Mouse (Mus musculus): ENCODE data around the gene Tcap. TPM values are rescaled to one million over a fixed set of nuclear protein-coding genes. Genes with fewer than 3 reads are reported as not detected.

Gene Tcap
- not detected in 4 replicates for total RNA-seq (2023)

GRCm38 (mm10) chr11:98383261-98384030 lies at the start of gene Tcap:
TSS of gene Tcap (plus strand) at chr11:98383811.

GRCm38 (mm10) chr11:98348083-98348961 lies 35.3 kb upstream of the Tcap start, which contains the start of gene Ppp1r1b:
TSS of gene Ppp1r1b (plus strand) at chr11:98348404.

GRCm38 (mm10) chr11:98358161-98359083 lies 25.2 kb upstream of the Tcap start, which contains the start of gene Stard3:
TSS of gene Stard3 (plus strand) at chr11:98358368.

GRCm38 (mm10) chr11:98385638-98386585 lies 2.3 kb downstream of the Tcap start, which contains the start of gene Pnmt:
TSS of gene Pnmt (plus strand) at chr11:98386450.

GRCm38 (mm10) chr11:98400161-98400726 lies 16.6 kb downstream of the Tcap start, which contains the start of gene Pgap3:
TSS of gene Pgap3 (minus strand) at chr11:98400490.

GRCm38 (mm10) chr11:98412273-98412796 lies 28.7 kb downstream of the Tcap start, which contains the start of gene Erbb2:
TSS of gene Erbb2 (plus strand) at chr11:98412470.

Other genes with a start within 250 kb of the Tcap start
- gene Fbxl20, start 233.4 kb upstream of the Tcap start, total RNA-seq (2023), result 42.1 to 57.9 TPM (median 42.6 TPM) in 4 replicates
- 73.7 to 86.8 TPM (median 82.7 TPM) in 4 replicates for gene Med1, start 190.5 kb upstream of the Tcap start, total RNA-seq (2023)
- 110 to 118 TPM (median 114 TPM) in 4 replicates for gene Cdk12, start 180.8 kb upstream of the Tcap start, total RNA-seq (2023)
- gene Neurod2, start 54.2 kb upstream of the Tcap start, total RNA-seq (2023), result 0.22 to 0.60 TPM (median 0.55 TPM) in 3 of 4 replicates, not detected in the other
- gene Ppp1r1b, start 35.4 kb upstream of the Tcap start, total RNA-seq (2023), result not detected in 4 replicates
- 35.4 to 41.5 TPM (median 37.8 TPM) in 4 replicates for gene Stard3, start 25.4 kb upstream of the Tcap start, total RNA-seq (2023)
- not detected in 4 replicates for gene Pnmt, start 2.6 kb downstream of the Tcap start, total RNA-seq (2023)
- 6.0 to 10.0 TPM (median 8.3 TPM) in 4 replicates for gene Pgap3, start 16.7 kb downstream of the Tcap start, total RNA-seq (2023)
- 0.17 to 0.64 TPM in 2 of 4 replicates, not detected in the others for gene Erbb2, start 28.7 kb downstream of the Tcap start, total RNA-seq (2023)
- 46.7 to 54.3 TPM (median 50.1 TPM) in 4 replicates for gene Mien1, start 55.2 kb downstream of the Tcap start, total RNA-seq (2023)
- gene Grb7, start 62.6 kb downstream of the Tcap start, total RNA-seq (2023), result 0.91 to 1.2 TPM (median 0.96 TPM) in 4 replicates
- gene Ikzf3, start 162.2 kb downstream of the Tcap start, total RNA-seq (2023), result 582 to 682 TPM (median 633 TPM) in 4 replicates
- 4.6 to 9.1 TPM (median 5.9 TPM) in 4 replicates for gene Zpbp2, start 167.3 kb downstream of the Tcap start, total RNA-seq (2023)
- 16.0 to 19.1 TPM (median 17.6 TPM) in 4 replicates for gene Ormdl3, start 203.6 kb downstream of the Tcap start, total RNA-seq (2023)
- not detected in 4 replicates for gene Lrrc3c, start 214.5 kb downstream of the Tcap start, total RNA-seq (2023)
- 29.4 to 36.1 TPM (median 32.5 TPM) in 4 replicates for gene Gm12355, start 241.8 kb downstream of the Tcap start, total RNA-seq (2023)
- gene Gsdma3, start 242.5 kb downstream of the Tcap start, total RNA-seq (2023), result 0.37 TPM in 1 of 4 replicates, not detected in the others